Mouse (Mus musculus) lung, postnatal 14 days (tissue): ENCODE results near the gene Ubash3b.
A peak's percentile ranks its signal among the peaks of the same experiment; 100 is the strongest.

ENCODE experiments used
- DNase-seq: peaks from one replicate; pipeline ENCODE4 v3.0.0; 2021

Gene Ubash3b

GRCm38 (mm10) chr9:41161413-41161812 lies at the start of gene Ubash3b:
TSS of gene Ubash3b (minus strand) at chr9:41161697.
- DNase-seq = no peak

GRCm38 (mm10) chr9:41207130-41208104 lies 45.9 kb upstream of the Ubash3b start:
- DNase-seq = peak; percentile 95

- no peak for DNase-seq
Measured at GRCm38 (mm10) chr9:41206717-41207116, 45.2 kb upstream of the Ubash3b start.

GRCm38 (mm10) chr9:41205267-41205666 lies 43.8 kb upstream of the Ubash3b start:
- DNase-seq = no peak

- no peak for DNase-seq
Measured at GRCm38 (mm10) chr9:41199456-41200252, 38.2 kb upstream of the Ubash3b start.

- DNase-seq = no peak
Measured at GRCm38 (mm10) chr9:41198501-41199265, 37.2 kb upstream of the Ubash3b start.

GRCm38 (mm10) chr9:41195742-41196311 lies 34.3 kb upstream of the Ubash3b start:
- DNase-seq = no peak

GRCm38 (mm10) chr9:41191651-41192210 lies 30.2 kb upstream of the Ubash3b start:
- no peak for DNase-seq

GRCm38 (mm10) chr9:41190745-41191482 lies 29.4 kb upstream of the Ubash3b start:
- peak; percentile 75 for DNase-seq

- DNase-seq = no peak
Measured at GRCm38 (mm10) chr9:41187939-41188338, 26.4 kb upstream of the Ubash3b start.

GRCm38 (mm10) chr9:41187498-41187897 lies 26.0 kb upstream of the Ubash3b start:
- no peak for DNase-seq

GRCm38 (mm10) chr9:41185331-41185730 lies 23.8 kb upstream of the Ubash3b start:
- no peak for DNase-seq

GRCm38 (mm10) chr9:41182550-41182949 lies 21.1 kb upstream of the Ubash3b start:
- peak; percentile 39 for DNase-seq

GRCm38 (mm10) chr9:41181803-41182202 lies 20.3 kb upstream of the Ubash3b start:
- no peak for DNase-seq

GRCm38 (mm10) chr9:41181372-41181771 lies 19.9 kb upstream of the Ubash3b start:
- DNase-seq = no peak

- DNase-seq = no peak
Measured at GRCm38 (mm10) chr9:41179056-41179455, 17.6 kb upstream of the Ubash3b start.

GRCm38 (mm10) chr9:41173158-41173557 lies 11.7 kb upstream of the Ubash3b start:
- no peak for DNase-seq

GRCm38 (mm10) chr9:41172426-41172825 lies 10.9 kb upstream of the Ubash3b start:
- DNase-seq = no peak

- DNase-seq = no peak
Measured at GRCm38 (mm10) chr9:41170026-41170425, 8.5 kb upstream of the Ubash3b start.

- DNase-seq = no peak
Measured at GRCm38 (mm10) chr9:41168656-41169055, 7.2 kb upstream of the Ubash3b start.

GRCm38 (mm10) chr9:41168206-41168605 lies 6.7 kb upstream of the Ubash3b start:
- DNase-seq = no peak
